Mouse (Mus musculus) heart, postnatal 0 days (tissue): ENCODE measurements at regions not wholly inside any gene's neighbourhood (a gene's known extent, or its start where the extent isn't known, plus 50 kb on each side); places are given as distances from the start of the nearest gene placed in this dataset.

ENCODE experiments used
- CTCF ChIP-seq: IDR thresholded peaks from 2 replicates; pipeline ENCODE4 v1.5.1; 2016; ENCODE audit warnings: antibody characterized with exemption, control low read depth, low read depth
- EP300 ChIP-seq: IDR thresholded peaks from 2 replicates; pipeline ENCODE4 v1.6.1; 2016; ENCODE audit warnings: antibody characterized with exemption, low read depth

GRCm38 (mm10) chr1:18531702-18532101, 266.8 kb upstream of the Defb41 start:
- TF ChIP-seq CTCF: no peak
- TF ChIP-seq EP300: no peak
